ENCODE assay signal across 8 mouse cellular contexts in the genomic region with DNA sequence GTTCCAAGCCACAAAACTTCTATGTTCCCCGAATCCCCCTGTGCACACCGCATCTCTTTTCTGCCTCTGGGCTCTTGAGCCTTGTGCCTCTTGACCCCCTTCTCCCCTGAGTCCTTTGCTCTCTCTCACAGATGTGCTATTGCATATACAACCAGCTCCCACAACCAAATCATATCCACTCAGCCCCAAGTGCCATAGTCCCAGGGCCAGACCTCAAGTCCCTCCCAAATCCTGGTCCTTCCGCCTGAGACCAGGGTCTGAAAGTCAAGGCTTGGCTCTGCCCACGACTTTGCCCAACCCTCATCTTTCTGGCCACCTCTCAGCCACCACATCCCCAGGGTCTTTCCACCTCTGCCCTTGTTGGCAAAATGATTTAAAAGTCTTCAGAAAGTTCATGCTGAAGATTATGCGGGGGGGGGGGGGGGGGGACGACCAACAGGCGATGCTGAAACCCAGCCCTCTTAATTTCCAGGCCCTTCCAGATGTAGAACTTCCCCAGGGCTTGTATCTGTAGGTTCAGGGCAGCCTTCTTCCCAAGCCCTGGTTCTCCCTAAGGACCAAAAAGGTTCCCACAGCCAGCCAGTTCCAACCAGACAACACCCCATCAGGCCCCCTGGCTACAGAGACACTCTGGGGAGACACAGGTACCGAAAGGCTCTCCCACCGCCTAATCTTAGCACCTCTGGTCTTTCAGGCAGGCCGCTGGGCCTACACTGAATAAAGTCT. TPM values are rescaled to one million over a fixed set of nuclear protein-coding genes. Genes with fewer than 3 reads are reported as not detected.
DNase-seq lines count a peak whose midpoint lies in the region; ATAC-seq and TF ChIP-seq lines count a peak whose summit lies in the region.

No protein-coding gene starts in this region.

- no peak for TF ChIP-seq EP300 in heart, postnatal 0 days (IDR thresholded peaks at IDR 0.05; ENCODE audit: low read depth)

- peak overlapping the region; percentile 78 for H3K4me3 ChIP-seq in heart, postnatal 0 days (ENCODE audit: low read depth, low read length)
- peak overlapping the region; percentile 84 for H3K4me3 ChIP-seq in liver, embryonic 11.5 days (ENCODE audit: low read depth, low read length)

- intact Hi-C loops in heart, postnatal 36 days (cut with DNase I) = no loop called here
- intact Hi-C loops in left cerebral cortex, postnatal 4 days (cut with DNase I) = no loop called here

- H3K4me1 ChIP-seq in heart, postnatal 0 days (ENCODE audit: control insufficient read depth, insufficient read depth) = peaks cover 33% of the 10 kb centered on the region
- peaks cover 52% of the 10 kb centered on the region for H3K4me1 ChIP-seq in liver, embryonic 11.5 days (replicated peaks; ENCODE audit: control insufficient read depth, insufficient read depth, low read length)

- peak overlapping the region; percentile 89 for H3K9ac ChIP-seq in heart, postnatal 0 days (replicated peaks; ENCODE audit: low read depth, low read length)
- H3K9ac ChIP-seq in liver, embryonic 11.5 days (ENCODE audit: low read depth, low read length) = peak overlapping the region; percentile 91

- DNase-seq in heart, adult 18-20 months = peak; percentile 63 to 69
- DNase-seq in heart, postnatal 36 days = no peak
- DNase-seq in adipocyte (ENCODE audit: low spot score) = peak; percentile 80
- no peak for DNase-seq in heart, postnatal 0 days (ENCODE audit: low spot score)
- DNase-seq in liver, embryonic 11.5 days (ENCODE audit: low spot score) = no peak
- DNase-seq in T-cell, adult 2 months (ENCODE audit: low spot score) = no peak
- DNase-seq in left cerebral cortex, postnatal 4 days = no peak
- DNase-seq in urinary bladder, postnatal 4 days (ENCODE audit: low spot score in 2 of 2) = no peak

- peak overlapping the region; percentile 97 for H3K27ac ChIP-seq in heart, postnatal 0 days (ENCODE audit: low read depth)
- peak overlapping the region; percentile 93 for H3K27ac ChIP-seq in liver, embryonic 11.5 days (ENCODE audit: low read depth, low read length)

- peaks cover 13% of the 10 kb centered on the region for H3K36me3 ChIP-seq in heart, postnatal 0 days (replicated peaks; ENCODE audit: control insufficient read depth, insufficient read depth, low read length)
- H3K36me3 ChIP-seq in liver, embryonic 11.5 days (ENCODE audit: control insufficient read depth, insufficient read depth, low read length) = peaks cover 14% of the 10 kb centered on the region

- 5% methylated on average over 10 of the region's 10 CpGs for WGBS in heart, postnatal 0 days
- 27% methylated on average over 9 of the region's 10 CpGs for WGBS in liver, embryonic 11.5 days

- no peaks in the 10 kb centered on the region for H3K9me3 ChIP-seq in heart, postnatal 0 days (replicated peaks; ENCODE audit: control insufficient read depth, low read length)
- H3K9me3 ChIP-seq in liver, embryonic 11.5 days (ENCODE audit: control insufficient read depth, low read length) = no peaks in the 10 kb centered on the region

- peak; percentile 1; the same call in 1 of the 2 replicates for ATAC-seq in heart, postnatal 0 days (ENCODE audit: insufficient read depth, low read depth)
- no peak for ATAC-seq in liver, embryonic 11.5 days (replicated peaks; ENCODE audit: low FRiP score)

- no peak for TF ChIP-seq CTCF in heart, postnatal 0 days (IDR thresholded peaks at IDR 0.05; ENCODE audit: low read depth)

- H3K27me3 ChIP-seq in heart, postnatal 0 days (ENCODE audit: control insufficient read depth, insufficient read depth, low read length) = no peaks in the 10 kb centered on the region
- no peaks in the 10 kb centered on the region for H3K27me3 ChIP-seq in liver, embryonic 11.5 days (replicated peaks; ENCODE audit: control insufficient read depth, insufficient read depth, low read length)

- peak overlapping the region; percentile 86 for H3K4me2 ChIP-seq in heart, postnatal 0 days (ENCODE audit: low read depth, low read length)
- H3K4me2 ChIP-seq in liver, embryonic 11.5 days = peak overlapping the region; percentile 93

RNA-seq across cellular contexts. Expression of gene Adcy6, which starts 1.7 kb away (rescaled TPM):
- 100 to 1,000 TPM; 141 to 148 TPM for total RNA-seq in heart, adult 18-20 months (2021)
- 100 to 1,000 TPM; 207 TPM for total RNA-seq in heart, postnatal 36 days (2021)
- 200 and 216 TPM in 2 replicates for total RNA-seq in heart, postnatal 0 days (2014; rRNA removed; ENCODE audit: low replicate concordance)
- polyA plus RNA-seq in heart, postnatal 0 days (2015; fragmentation: Nextera tagmentation; extraction: Ambion mirVana) = 29.2 and 33.5 TPM in 2 replicates
- 8.3 and 12.3 TPM in 2 replicates for polyA plus RNA-seq in liver, embryonic 11.5 days (2014; fragmentation: Nextera tagmentation; extraction: Ambion mirVana)
- total RNA-seq in left cerebral cortex, postnatal 4 days (2021) = 10 to 100 TPM; 55.1 to 56.6 TPM

RNA-seq across cellular contexts. Expression of gene Cacnb3, which starts 22.4 kb away (rescaled TPM):
- total RNA-seq in heart, adult 18-20 months (2021) = 1 to 10 TPM; 2.7 to 3.3 TPM
- total RNA-seq in heart, postnatal 36 days (2021) = 1 to 10 TPM; 3.3 to 4.0 TPM
- total RNA-seq in heart, postnatal 0 days (2014; rRNA removed; ENCODE audit: low replicate concordance) = 15.6 and 19.4 TPM in 2 replicates
- 5.7 and 6.1 TPM in 2 replicates for polyA plus RNA-seq in heart, postnatal 0 days (2015; fragmentation: Nextera tagmentation; extraction: Ambion mirVana)
- polyA plus RNA-seq in liver, embryonic 11.5 days (2014; fragmentation: Nextera tagmentation; extraction: Ambion mirVana) = 13.2 TPM in 2 replicates
- total RNA-seq in left cerebral cortex, postnatal 4 days (2021) = 100 to 1,000 TPM; 213 to 226 TPM

RNA-seq across cellular contexts. Expression of gene 4930415O20Rik, which starts 37.4 kb away (rescaled TPM):
- total RNA-seq in heart, adult 18-20 months (2021) = 1 to 10 TPM; 2.5 to 2.8 TPM
- 1 to 10 TPM; 1.6 TPM for total RNA-seq in heart, postnatal 36 days (2021)
- total RNA-seq in heart, postnatal 0 days (2014; rRNA removed; ENCODE audit: low replicate concordance) = not detected in 2 replicates
- polyA plus RNA-seq in heart, postnatal 0 days (2015; fragmentation: Nextera tagmentation; extraction: Ambion mirVana) = 0.30 TPM in 1 of 2 replicates, not detected in the other
- 0.55 TPM in 1 of 2 replicates, not detected in the other for polyA plus RNA-seq in liver, embryonic 11.5 days (2014; fragmentation: Nextera tagmentation; extraction: Ambion mirVana)
- total RNA-seq in left cerebral cortex, postnatal 4 days (2021) = not detected

RNA-seq across cellular contexts. Expression of gene Ccnt1, which starts 37.5 kb away (rescaled TPM):
- total RNA-seq in heart, adult 18-20 months (2021) = 10 to 100 TPM; 26.3 to 31.2 TPM
- 10 to 100 TPM; 27.6 to 32.1 TPM for total RNA-seq in heart, postnatal 36 days (2021)
- total RNA-seq in heart, postnatal 0 days (2014; rRNA removed; ENCODE audit: low replicate concordance) = 20.0 and 32.8 TPM in 2 replicates
- polyA plus RNA-seq in heart, postnatal 0 days (2015; fragmentation: Nextera tagmentation; extraction: Ambion mirVana) = 21.4 and 22.3 TPM in 2 replicates
- 56.0 and 56.3 TPM in 2 replicates for polyA plus RNA-seq in liver, embryonic 11.5 days (2014; fragmentation: Nextera tagmentation; extraction: Ambion mirVana)
- total RNA-seq in left cerebral cortex, postnatal 4 days (2021) = 10 to 100 TPM; 51.5 to 61.1 TPM

RNA-seq across cellular contexts. Expression of gene Ddx23, which starts 54.5 kb away (rescaled TPM):
- 10 to 100 TPM; 60.7 to 63.2 TPM for total RNA-seq in heart, adult 18-20 months (2021)
- total RNA-seq in heart, postnatal 36 days (2021) = 10 to 100 TPM; 51.5 to 65.1 TPM
- 25.1 and 32.7 TPM in 2 replicates for total RNA-seq in heart, postnatal 0 days (2014; rRNA removed; ENCODE audit: low replicate concordance)
- polyA plus RNA-seq in heart, postnatal 0 days (2015; fragmentation: Nextera tagmentation; extraction: Ambion mirVana) = 11.8 and 12.9 TPM in 2 replicates
- 18.8 and 19.4 TPM in 2 replicates for polyA plus RNA-seq in liver, embryonic 11.5 days (2014; fragmentation: Nextera tagmentation; extraction: Ambion mirVana)
- 10 to 100 TPM; 62.5 to 68.6 TPM for total RNA-seq in left cerebral cortex, postnatal 4 days (2021)

Comparison
In these comparisons a context has a peak if more than half of its experiments do, and no peak if none do; other contexts are left out.
1. DNase-seq: peak in heart, adult 18-20 months (2 of 2) and adipocyte (single experiment); none in heart, postnatal 36 days (0 of 2), heart, postnatal 0 days (single experiment), liver, embryonic 11.5 days (single experiment), T-cell, adult 2 months (single experiment), left cerebral cortex, postnatal 4 days (single experiment) and urinary bladder, postnatal 4 days (0 of 2).
2. RNA of gene Cacnb3, which starts 22.4 kb away (total RNA-seq): 213 to 226 TPM in left cerebral cortex, postnatal 4 days; 15.6 to 19.4 TPM in heart, postnatal 0 days, 3.3 to 4.0 TPM in heart, postnatal 36 days and 2.7 to 3.3 TPM in heart, adult 18-20 months; every median in the first group is over 10 times any median in the second.